Mouse (Mus musculus): Measurements from ENCODE around the gene Coq6. TPM values are rescaled to one million over a fixed set of nuclear protein-coding genes. Genes with fewer than 3 reads are reported as not detected.

Gene Coq6
- polyA plus RNA-seq, 1 experiment from 2014 or later = 41.5 TPM

DNA sequence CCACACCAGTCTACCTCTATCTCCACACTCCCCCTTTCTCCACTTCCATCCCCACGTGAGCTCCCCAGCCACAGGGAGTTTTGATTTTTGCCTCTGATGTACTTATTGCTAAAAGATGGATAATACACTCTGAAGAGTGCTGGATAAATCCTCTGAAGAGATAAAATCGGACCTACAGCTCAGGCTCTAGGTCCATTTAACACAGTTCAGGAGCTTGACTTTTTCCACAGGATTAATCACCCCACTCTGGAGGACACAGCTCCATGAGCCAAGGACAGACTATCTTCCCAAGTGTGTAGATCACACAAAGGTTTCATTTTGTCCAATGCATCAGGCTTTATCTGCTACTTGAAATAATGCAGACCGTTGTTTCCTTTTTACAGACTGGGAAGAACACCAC is 38.6 kb downstream of the Coq6 start:
- no peak overlapping the region for H3K27ac ChIP-seq
- no peak overlapping the region for H3K4me3 ChIP-seq (replicated peaks; ENCODE audit: low read length)
- no peak overlapping the region for H3K9ac ChIP-seq
- no peak overlapping the region for H3K4me2 ChIP-seq (replicated peaks)
- no peak for DNase-seq (ENCODE audit: low spot score)
- 80% methylated on average over 3 of the region's 3 CpGs for WGBS
- no peaks in the 10 kb centered on the region for H3K36me3 ChIP-seq (replicated peaks; ENCODE audit: control insufficient read depth, insufficient read depth)
- no peak for ATAC-seq (ENCODE audit: low FRiP score)
- H3K9me3 ChIP-seq (ENCODE audit: control insufficient read depth, low read length) = no peaks in the 10 kb centered on the region
- H3K4me1 ChIP-seq (replicated peaks; ENCODE audit: control insufficient read depth, insufficient read depth, low read length) = no peaks in the 10 kb centered on the region
- no peaks in the 10 kb centered on the region for H3K27me3 ChIP-seq (ENCODE audit: control insufficient read depth, insufficient read depth, low read length)

DNA sequence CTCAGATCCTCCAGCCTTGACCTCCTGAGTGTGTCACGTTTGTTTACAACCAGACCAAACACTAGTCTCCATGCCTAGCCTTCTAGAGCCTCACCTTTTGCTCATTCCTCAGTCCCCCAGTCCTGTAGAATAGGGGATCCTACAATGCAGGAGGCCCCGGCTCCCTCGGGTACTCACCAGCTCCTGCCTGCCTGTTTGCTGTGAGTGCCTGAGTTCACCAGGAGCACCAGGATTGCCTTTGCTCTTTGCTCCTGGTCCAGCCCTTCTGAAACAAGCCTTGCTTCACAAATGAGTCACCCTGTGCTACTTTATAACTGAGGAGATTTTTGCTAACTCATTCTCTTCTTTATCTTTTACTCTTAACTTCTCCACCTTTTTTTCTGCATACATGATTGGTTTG is 39.2 kb downstream of the Coq6 start:
- H3K4me1 ChIP-seq (replicated peaks; ENCODE audit: control insufficient read depth, insufficient read depth, low read length) = no peaks in the 10 kb centered on the region
- 76% methylated on average over 3 of the region's 3 CpGs for whole genome bisulfite sequencing
- no peak overlapping the region for H3K4me2 ChIP-seq (replicated peaks)
- no peaks in the 10 kb centered on the region for H3K9me3 ChIP-seq (ENCODE audit: control insufficient read depth, low read length)
- DNase-seq (ENCODE audit: low spot score) (no peak), ATAC-seq (ENCODE audit: low FRiP score) (no peak)
- no peaks in the 10 kb centered on the region for H3K36me3 ChIP-seq (replicated peaks; ENCODE audit: control insufficient read depth, insufficient read depth)
- no peak overlapping the region for H3K27ac ChIP-seq
- no peak overlapping the region for H3K9ac ChIP-seq
- no peak overlapping the region for H3K4me3 ChIP-seq (replicated peaks; ENCODE audit: low read length)
- H3K27me3 ChIP-seq (ENCODE audit: control insufficient read depth, insufficient read depth, low read length) = no peaks in the 10 kb centered on the region

DNA sequence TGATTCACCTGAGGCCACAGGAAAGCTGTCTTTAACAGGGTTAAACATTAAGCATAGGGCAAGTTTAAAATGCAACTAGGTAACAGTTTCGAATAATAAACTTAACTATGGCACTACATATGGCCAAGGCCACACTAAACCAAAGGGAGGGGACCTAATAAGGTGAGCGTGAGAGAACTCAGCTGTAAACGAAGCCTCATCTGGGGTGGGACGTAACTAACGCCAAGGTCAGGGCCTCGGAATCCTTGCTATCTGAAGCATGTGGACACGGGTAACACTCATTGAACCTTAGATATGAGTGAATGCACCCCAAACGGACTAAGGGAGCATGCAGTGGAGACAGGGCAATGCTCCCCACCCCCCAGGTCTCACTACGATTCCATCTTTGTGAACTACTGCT is 41.5 kb downstream of the Coq6 start:
- no peak for DNase-seq (ENCODE audit: low spot score)
- H3K4me3 ChIP-seq (replicated peaks; ENCODE audit: low read length) = no peak overlapping the region
- 87% methylated on average over 9 of the region's 9 CpGs for WGBS
- peaks cover 4% of the 10 kb centered on the region; the same call in 1 of the 2 replicates for H3K4me1 ChIP-seq (replicated peaks; ENCODE audit: control insufficient read depth, insufficient read depth, low read length)
- no peak overlapping the region for H3K27ac ChIP-seq
- H3K36me3 ChIP-seq (replicated peaks; ENCODE audit: control insufficient read depth, insufficient read depth) = no peaks in the 10 kb centered on the region
- H3K27me3 ChIP-seq (ENCODE audit: control insufficient read depth, insufficient read depth, low read length) = no peaks in the 10 kb centered on the region
- H3K9me3 ChIP-seq (ENCODE audit: control insufficient read depth, low read length) = no peaks in the 10 kb centered on the region
- H3K9ac ChIP-seq = no peak overlapping the region
- no peak for ATAC-seq (ENCODE audit: low FRiP score)
- no peak overlapping the region for H3K4me2 ChIP-seq (replicated peaks)

DNA sequence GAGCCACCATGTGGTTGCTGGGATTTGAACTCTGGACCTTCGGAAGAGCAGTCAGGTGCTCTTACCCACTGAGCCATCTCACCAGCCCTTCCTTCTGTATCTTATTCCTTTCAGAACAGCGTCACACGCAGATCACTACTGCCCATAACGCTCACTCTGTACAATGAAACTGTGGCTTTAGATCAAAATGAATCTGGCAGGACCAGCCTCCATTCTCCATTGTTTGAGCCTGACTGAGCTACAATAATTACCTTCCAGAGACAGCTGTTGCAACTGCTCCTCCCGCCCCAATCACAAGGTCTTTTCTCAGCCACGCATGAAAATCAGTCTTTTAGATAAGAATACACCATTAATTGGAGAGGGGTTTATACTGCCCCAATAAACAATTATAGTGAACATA is 43.1 kb downstream of the Coq6 start:
- H3K9ac ChIP-seq = no peak overlapping the region
- DNase-seq (ENCODE audit: low spot score) = no peak
- H3K4me3 ChIP-seq (replicated peaks; ENCODE audit: low read length) = no peak overlapping the region
- no peak overlapping the region for H3K4me2 ChIP-seq (replicated peaks)
- 60% methylated on average over 6 of the region's 6 CpGs for WGBS
- no peak for ATAC-seq (ENCODE audit: low FRiP score)
- no peaks in the 10 kb centered on the region for H3K9me3 ChIP-seq (ENCODE audit: control insufficient read depth, low read length)
- H3K27me3 ChIP-seq (ENCODE audit: control insufficient read depth, insufficient read depth, low read length) = no peaks in the 10 kb centered on the region
- no peaks in the 10 kb centered on the region for H3K36me3 ChIP-seq (replicated peaks; ENCODE audit: control insufficient read depth, insufficient read depth)
- no peak overlapping the region for H3K27ac ChIP-seq
- peaks cover 7% of the 10 kb centered on the region; the same call in 1 of the 2 replicates for H3K4me1 ChIP-seq (replicated peaks; ENCODE audit: control insufficient read depth, insufficient read depth, low read length)

DNA sequence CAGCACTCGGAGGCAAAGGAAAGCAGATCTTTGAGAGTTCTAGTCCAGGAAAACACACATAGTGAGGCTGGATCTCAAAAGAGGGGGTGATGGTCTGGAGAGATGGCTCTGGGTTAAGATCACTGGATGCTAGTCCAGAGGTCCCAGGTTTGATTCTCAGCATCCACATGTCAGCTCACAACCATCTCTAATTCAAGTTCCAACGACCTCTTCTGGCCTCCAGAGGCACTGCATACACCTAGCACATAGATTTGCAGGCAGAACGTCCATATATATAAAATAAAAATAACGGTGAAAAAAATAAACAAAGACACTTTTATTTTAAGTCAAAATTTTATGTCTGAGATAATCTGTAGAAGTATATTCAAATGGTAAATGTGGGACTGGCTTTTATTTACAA is 45.8 kb downstream of the Coq6 start:
- H3K9ac ChIP-seq = no peak overlapping the region
- H3K4me3 ChIP-seq (replicated peaks; ENCODE audit: low read length) = no peak overlapping the region
- H3K36me3 ChIP-seq (replicated peaks; ENCODE audit: control insufficient read depth, insufficient read depth) = no peaks in the 10 kb centered on the region
- H3K4me2 ChIP-seq (replicated peaks) = no peak overlapping the region
- no peak for DNase-seq (ENCODE audit: low spot score)
- WGBS = 64% methylated on average over 4 of the region's 4 CpGs
- H3K4me1 ChIP-seq (replicated peaks; ENCODE audit: control insufficient read depth, insufficient read depth, low read length) = peaks cover 8% of the 10 kb centered on the region; the same call in 1 of the 2 replicates
- no peak overlapping the region for H3K27ac ChIP-seq
- no peaks in the 10 kb centered on the region for H3K9me3 ChIP-seq (ENCODE audit: control insufficient read depth, low read length)
- ATAC-seq (ENCODE audit: low FRiP score) = no peak
- H3K27me3 ChIP-seq (ENCODE audit: control insufficient read depth, insufficient read depth, low read length) = no peaks in the 10 kb centered on the region

DNA sequence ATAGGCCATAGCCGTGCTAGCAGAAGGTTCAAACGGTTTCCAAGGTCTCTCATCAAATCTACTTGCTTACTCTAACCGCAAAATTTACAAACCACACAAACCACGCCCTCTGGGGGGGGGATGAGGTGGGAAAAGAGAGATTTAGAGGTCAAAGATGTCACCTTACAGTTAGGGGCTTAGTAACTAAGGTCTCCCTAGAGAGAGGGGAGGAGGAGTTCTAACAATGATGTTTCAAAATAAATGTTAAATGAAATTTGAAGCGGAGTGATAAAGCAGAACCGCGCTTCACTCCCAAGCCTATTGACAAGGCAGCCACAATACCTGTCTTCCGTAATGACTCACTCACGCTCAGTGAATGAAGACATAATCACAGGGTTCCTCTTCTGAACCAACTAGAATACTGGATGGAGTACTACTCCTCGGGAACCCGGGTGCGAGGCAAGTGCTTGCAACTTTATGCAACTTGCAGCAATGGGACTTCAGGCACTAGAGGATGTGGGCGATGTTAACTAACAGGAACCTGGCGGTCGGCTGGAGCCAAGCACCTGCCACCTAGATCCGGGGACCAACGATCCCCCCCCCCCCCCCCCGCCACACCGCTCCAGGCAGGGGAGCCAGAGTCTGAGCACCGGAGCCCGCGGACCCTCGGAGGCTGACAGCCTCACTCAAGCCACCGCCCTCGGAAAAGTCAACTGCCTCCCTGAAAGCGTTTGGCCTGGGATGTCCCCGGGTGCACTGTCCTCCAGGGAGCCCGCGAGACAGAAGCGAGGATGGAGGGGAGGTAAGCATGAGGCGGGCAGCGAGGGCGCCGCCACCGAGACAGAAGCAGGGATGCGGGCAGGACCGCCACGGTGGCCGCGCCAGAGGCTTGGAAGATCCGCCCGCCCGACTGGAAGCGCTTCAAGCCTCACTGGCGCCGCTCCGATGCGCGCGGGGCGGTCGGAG is 46.7 kb downstream of the Coq6 start:
- Histone ChIP-seq H3K9ac (peak overlapping the region; percentile 77), H3K9me3 (ENCODE audit: control insufficient read depth, low read length) (no peaks in the 10 kb centered on the region), H3K27ac (peak overlapping the region; percentile 92), H3K4me1 (replicated peaks; ENCODE audit: control insufficient read depth, insufficient read depth, low read length) (peaks cover 8% of the 10 kb centered on the region; the same call in 1 of the 2 replicates), H3K4me3 (replicated peaks; ENCODE audit: low read length) (peak overlapping the region; percentile 83), H3K27me3 (ENCODE audit: control insufficient read depth, insufficient read depth, low read length) (no peaks in the 10 kb centered on the region), H3K4me2 (replicated peaks) (peak overlapping the region; percentile 71), H3K36me3 (replicated peaks; ENCODE audit: control insufficient read depth, insufficient read depth) (no peaks in the 10 kb centered on the region)
- 2% methylated on average over 49 of the region's 52 CpGs for WGBS
- ATAC-seq (ENCODE audit: low FRiP score) = peak; percentile 71
- peak; percentile 39 for DNase-seq (ENCODE audit: low spot score)

DNA sequence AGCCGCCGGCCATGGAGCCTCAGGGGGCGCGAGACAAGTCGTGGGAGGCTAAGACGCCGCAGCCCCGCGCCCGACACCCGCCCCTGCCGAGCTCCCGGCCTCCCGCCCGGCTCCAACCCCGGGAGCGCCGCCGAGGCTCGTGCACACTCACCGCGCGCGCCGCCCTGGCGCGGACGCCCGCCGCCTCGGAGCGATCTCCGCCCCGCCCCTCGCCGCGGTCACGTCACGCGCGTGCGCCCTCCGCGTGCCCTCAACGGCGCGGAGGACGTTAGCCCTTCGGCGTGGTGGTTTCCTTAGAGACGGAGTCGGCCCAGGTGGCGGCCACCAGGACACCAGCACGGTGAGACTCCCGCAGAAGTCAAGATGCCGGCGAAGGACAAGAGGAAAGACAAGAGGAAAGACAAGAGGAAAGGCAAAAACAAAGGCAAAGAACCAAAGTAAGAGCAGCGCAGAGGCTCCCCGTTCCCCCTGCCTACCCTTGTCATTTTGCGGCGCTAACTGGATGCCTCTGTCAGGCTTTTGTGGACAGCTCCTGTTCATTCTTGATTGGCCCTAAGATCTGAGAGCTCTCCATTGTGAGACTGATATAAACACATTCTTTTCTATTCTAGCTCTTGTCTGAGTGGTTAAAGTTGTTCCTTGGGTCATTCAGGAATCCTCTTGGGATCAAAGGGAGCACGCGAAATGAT is 47.5 kb downstream of the Coq6 start, which contains the start of the genes Entpd5 and Bbof1:
Gene Entpd5, minus strand, starts transcription at position 211 of the 689 bp plus-strand sequence.
Gene Bbof1, plus strand, starts transcription at position 253 of the 689 bp plus-strand sequence.
- Histone ChIP-seq H3K27ac (peak within 1 kb of the TSS; percentile 92), H3K4me3 (replicated peaks; ENCODE audit: low read length) (peak within 1 kb of the TSS; percentile 83), H3K36me3 (replicated peaks; ENCODE audit: control insufficient read depth, insufficient read depth) (no peaks in the 10 kb centered on the region), H3K27me3 (ENCODE audit: control insufficient read depth, insufficient read depth, low read length) (no peaks in the 10 kb centered on the region), H3K9ac (peak within 1 kb of the TSS; percentile 77), H3K4me2 (replicated peaks) (peak within 1 kb of the TSS; percentile 71), H3K9me3 (ENCODE audit: control insufficient read depth, low read length) (no peaks in the 10 kb centered on the region), H3K4me1 (replicated peaks; ENCODE audit: control insufficient read depth, insufficient read depth, low read length) (peaks cover 8% of the 10 kb centered on the region; the same call in 1 of the 2 replicates)
- DNase-seq (ENCODE audit: low spot score) (peak; percentile 95), ATAC-seq (ENCODE audit: low FRiP score) (peak; percentile 94)
- under 1% methylated on average over 62 of the region's 63 CpGs for WGBS

DNA sequence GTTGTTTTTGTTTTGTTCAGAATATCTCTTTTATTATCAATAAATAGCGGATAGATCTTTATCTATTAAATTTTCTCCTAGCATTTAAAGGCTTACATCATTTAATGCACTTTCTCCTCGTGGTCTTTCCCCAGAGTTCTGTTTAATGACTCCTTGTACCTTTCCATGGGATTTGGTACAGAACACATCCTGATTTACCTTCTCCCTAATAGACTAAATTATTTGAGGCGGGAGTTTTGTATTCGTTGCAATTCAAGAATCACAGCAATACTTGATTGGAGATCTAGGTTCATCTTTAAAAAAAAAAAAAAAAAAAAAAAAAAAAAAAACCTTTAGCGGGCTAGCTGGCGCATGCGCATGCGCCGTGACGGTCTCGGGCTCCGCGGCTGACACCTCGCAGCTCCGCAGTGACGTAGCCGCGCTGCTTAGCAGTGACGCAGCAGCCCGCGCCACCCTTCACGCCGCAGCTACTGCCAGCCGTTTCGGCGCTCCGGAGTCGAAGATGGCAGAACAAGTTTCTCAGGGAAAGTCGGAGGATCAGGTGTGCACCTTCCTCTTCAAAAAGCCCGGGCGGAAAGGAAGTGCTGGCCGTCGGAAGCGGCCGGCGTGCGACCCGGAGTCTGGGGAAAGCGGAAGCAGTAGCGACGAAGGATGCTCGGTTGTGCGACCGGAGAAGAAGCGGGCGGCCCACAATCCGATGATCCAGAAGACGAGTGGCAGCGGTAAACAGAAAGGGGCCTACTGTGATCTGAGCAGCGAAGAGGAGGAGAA is 55.6 kb downstream of the Coq6 start, which contains the start of gene Rnf113a2:
Gene Rnf113a2, plus strand, starts transcription at position 363 of the 771 bp plus-strand sequence.
- H3K27ac ChIP-seq = peak within 1 kb of the TSS; percentile 83
- H3K9me3 ChIP-seq (ENCODE audit: control insufficient read depth, low read length) = 0 out of 2 replicates have a peak, but pooled peaks cover 6% of the 10 kb centered on the region
- DNase-seq (ENCODE audit: low spot score) (peak; percentile 94), ATAC-seq (ENCODE audit: low FRiP score) (peak; percentile 92)
- peaks cover 7% of the 10 kb centered on the region; the same call in 1 of the 2 replicates for H3K4me1 ChIP-seq (replicated peaks; ENCODE audit: control insufficient read depth, insufficient read depth, low read length)
- H3K4me2 ChIP-seq (replicated peaks) = peak within 1 kb of the TSS; percentile 63
- 3% methylated on average over 50 of the region's 50 CpGs for WGBS
- H3K27me3 ChIP-seq (ENCODE audit: control insufficient read depth, insufficient read depth, low read length) = no peaks in the 10 kb centered on the region
- peak within 1 kb of the TSS; percentile 73 for H3K9ac ChIP-seq
- no peaks in the 10 kb centered on the region for H3K36me3 ChIP-seq (replicated peaks; ENCODE audit: control insufficient read depth, insufficient read depth)
- H3K4me3 ChIP-seq (replicated peaks; ENCODE audit: low read length) = peak within 1 kb of the TSS; percentile 65

All from hindbrain, embryonic 14.5 days (tissue).